Mouse (Mus musculus) monocyte, adult 2 months (primary cell): ENCODE measurements around the gene Atcay.
A peak's percentile ranks its signal among the peaks of the same experiment; 100 is the strongest.
"Not testable (repeated sequence)": the region's sequence is repeated elsewhere in the genome, so short reads cannot be mapped to it uniquely, and the experiment has no call there.

Source experiments
- DNase-seq, 2 experiments: peaks; one replicate each; pipeline ENCODE4 v3.0.0; 2022; ENCODE audit warnings: low spot score in 2 of 2, low read depth in 1 of 2

Gene Atcay

GRCm38 (mm10) chr10:81200605-81201287, 29.9 kb downstream of the Atcay start:
- DNase-seq, result no peak

- no peak for DNase-seq
Measured at GRCm38 (mm10) chr10:81200141-81200540, 30.5 kb downstream of the Atcay start.

- DNase-seq, result no peak
Measured at GRCm38 (mm10) chr10:81198990-81199389, 31.6 kb downstream of the Atcay start.

- peak in 1 of 2 experiments; percentile 51 for DNase-seq
Measured at GRCm38 (mm10) chr10:81198230-81198629, 32.4 kb downstream of the Atcay start.

- no peak for DNase-seq
Measured at GRCm38 (mm10) chr10:81197305-81197704, 33.3 kb downstream of the Atcay start.

- DNase-seq, result no peak
Measured at GRCm38 (mm10) chr10:81196470-81197065, 34.1 kb downstream of the Atcay start.

GRCm38 (mm10) chr10:81195300-81195699, 35.3 kb downstream of the Atcay start:
- DNase-seq, result no peak

- DNase-seq, result no peak
Measured at GRCm38 (mm10) chr10:81193991-81194774, 36.5 kb downstream of the Atcay start.

- DNase-seq, result no peak
Measured at GRCm38 (mm10) chr10:81192968-81193501, 37.6 kb downstream of the Atcay start.

GRCm38 (mm10) chr10:81192270-81192967, 38.2 kb downstream of the Atcay start:
- DNase-seq, result peak in 1 of 2 experiments; percentile 66

- no peak for DNase-seq
Measured at GRCm38 (mm10) chr10:81191342-81191982, 39.2 kb downstream of the Atcay start.

- DNase-seq, result no peak
Measured at GRCm38 (mm10) chr10:81190912-81191321, 39.7 kb downstream of the Atcay start.

- no peak for DNase-seq
Measured at GRCm38 (mm10) chr10:81190236-81190911, 40.3 kb downstream of the Atcay start.

- DNase-seq, result no peak
Measured at GRCm38 (mm10) chr10:81189821-81190220, 40.8 kb downstream of the Atcay start.

GRCm38 (mm10) chr10:81187161-81187560, 43.5 kb downstream of the Atcay start:
- no peak for DNase-seq

- no peak for DNase-seq
Measured at GRCm38 (mm10) chr10:81184765-81185164, 45.9 kb downstream of the Atcay start.

GRCm38 (mm10) chr10:81183805-81184204, 46.8 kb downstream of the Atcay start, which contains the start of gene 4930442H23Rik:
Gene 4930442H23Rik (minus strand): TSS chr10:81183849.
- no peak for DNase-seq

GRCm38 (mm10) chr10:81182336-81183333, 48.0 kb downstream of the Atcay start, which contains the start of gene Dapk3:
Gene Dapk3 (plus strand): TSS chr10:81183005.
- DNase-seq, result peak; percentile 89 to 94

- DNase-seq, result not testable (repeated sequence)
Measured at GRCm38 (mm10) chr10:81181860-81182259, 48.8 kb downstream of the Atcay start.
